Mouse (Mus musculus) ovary, postnatal 36 days (tissue): ENCODE data around the gene Dusp22.

Experiments
- DNase-seq: peaks from one replicate; pipeline ENCODE4 v3.0.0; 2022; ENCODE audit warnings: low spot score, mixed read lengths

Dusp22 gene

GRCm38 (mm10) chr13:30716611-30717010 is 56.8 kb downstream of the Dusp22 start:
- no peak for DNase-seq

GRCm38 (mm10) chr13:30722601-30723000 is 62.8 kb downstream of the Dusp22 start:
- DNase-seq: peak; percentile 12

- no peak for DNase-seq
Measured at GRCm38 (mm10) chr13:30723258-30723657, 63.5 kb downstream of the Dusp22 start.

GRCm38 (mm10) chr13:30723858-30724257 is 64.1 kb downstream of the Dusp22 start:
- DNase-seq: no peak

- peak; percentile 24 for DNase-seq
Measured at GRCm38 (mm10) chr13:30724691-30725271, 65.0 kb downstream of the Dusp22 start.

GRCm38 (mm10) chr13:30726879-30727278 is 67.1 kb downstream of the Dusp22 start:
- DNase-seq: no peak

- DNase-seq: no peak
Measured at GRCm38 (mm10) chr13:30728155-30728554, 68.4 kb downstream of the Dusp22 start.

- DNase-seq: no peak
Measured at GRCm38 (mm10) chr13:30729245-30729644, 69.4 kb downstream of the Dusp22 start.

- DNase-seq: no peak
Measured at GRCm38 (mm10) chr13:30730104-30730793, 70.5 kb downstream of the Dusp22 start.

- no peak for DNase-seq
Measured at GRCm38 (mm10) chr13:30732709-30733445, 73.1 kb downstream of the Dusp22 start.

- DNase-seq: no peak
Measured at GRCm38 (mm10) chr13:30736721-30737120, 76.9 kb downstream of the Dusp22 start.

GRCm38 (mm10) chr13:30737257-30737656 is 77.5 kb downstream of the Dusp22 start:
- no peak for DNase-seq

GRCm38 (mm10) chr13:30738310-30738840 is 78.6 kb downstream of the Dusp22 start:
- DNase-seq: no peak

GRCm38 (mm10) chr13:30741172-30741571 is 81.4 kb downstream of the Dusp22 start:
- DNase-seq: no peak

- no peak for DNase-seq
Measured at GRCm38 (mm10) chr13:30742411-30742970, 82.7 kb downstream of the Dusp22 start.

- DNase-seq: no peak
Measured at GRCm38 (mm10) chr13:30745121-30745520, 85.3 kb downstream of the Dusp22 start.

- DNase-seq: no peak
Measured at GRCm38 (mm10) chr13:30747068-30747467, 87.3 kb downstream of the Dusp22 start.

GRCm38 (mm10) chr13:30747504-30747903 is 87.7 kb downstream of the Dusp22 start:
- no peak for DNase-seq

GRCm38 (mm10) chr13:30748321-30748720 is 88.5 kb downstream of the Dusp22 start:
- DNase-seq: no peak

GRCm38 (mm10) chr13:30749021-30749556 is 89.3 kb downstream of the Dusp22 start, which contains the start of gene Irf4:
TSS of gene Irf4 (plus strand) at chr13:30749226.
- DNase-seq: peak; percentile 58

- DNase-seq: no peak
Measured at GRCm38 (mm10) chr13:30749557-30750141, 89.8 kb downstream of the Dusp22 start.
